ENCODE assay signal across 8 mouse cellular contexts in genomic region chr7:141463824-141464602, GRCm38 (mm10). TPM values are rescaled to one million over a fixed set of nuclear protein-coding genes. Genes with fewer than 3 reads are reported as not detected.
DNase-seq lines count a peak whose midpoint lies in the region; ATAC-seq lines count a peak whose summit lies in the region.

No protein-coding gene starts in this region.

- H3K4me3 ChIP-seq in megakaryocyte, embryonic 14.5 days (replicated peaks), result peak overlapping the region; percentile 86
- H3K4me3 ChIP-seq in heart, embryonic 15.5 days, result peak overlapping the region; percentile 35
- no peak overlapping the region; the same call in 1 of the 2 replicates for H3K4me3 ChIP-seq in midbrain, embryonic 11.5 days (ENCODE audit: low read depth, low read length)

- no peak for ATAC-seq in megakaryocyte, adult 5-6 weeks (ENCODE audit: poor library complexity, severe bottlenecking)
- ATAC-seq in heart, embryonic 15.5 days (replicated peaks; ENCODE audit: insufficient number of reproducible peaks, insufficient read depth, low FRiP score, low read depth), result peak; percentile 15; the same call in 1 of the 2 replicates
- no peak for ATAC-seq in midbrain, embryonic 11.5 days (ENCODE audit: low FRiP score)

- peak overlapping the region; percentile 18; the same call in 1 of the 2 replicates for H3K9ac ChIP-seq in heart, embryonic 15.5 days
- no peak overlapping the region for H3K9ac ChIP-seq in midbrain, embryonic 11.5 days (ENCODE audit: low read length)

- H3K4me1 ChIP-seq in megakaryocyte, embryonic 14.5 days, result peaks cover 92% of the 10 kb centered on the region
- peaks cover 62% of the 10 kb centered on the region for H3K4me1 ChIP-seq in heart, embryonic 15.5 days (replicated peaks)
- peaks cover 25% of the 10 kb centered on the region for H3K4me1 ChIP-seq in midbrain, embryonic 11.5 days (ENCODE audit: control insufficient read depth, insufficient read depth, low read length)

- DNase-seq in kidney, postnatal 36 days, result peak; percentile 78 to 80
- DNase-seq in midbrain, embryonic 11.5 days (ENCODE audit: low spot score, missing footprints), result peak; percentile 84
- no peak for DNase-seq in B cell, adult 2 months
- DNase-seq in left cerebral cortex, adult 9 months (ENCODE audit: low spot score in 2 of 2), result no peak
- DNase-seq in layer of hippocampus, adult 9-11 months, result no peak

- H3K36me3 ChIP-seq in megakaryocyte, embryonic 14.5 days (replicated peaks; ENCODE audit: low read length), result peaks cover 39% of the 10 kb centered on the region
- H3K36me3 ChIP-seq in heart, embryonic 15.5 days, result peaks cover 7% of the 10 kb centered on the region; the same call in 1 of the 2 replicates
- no peaks in the 10 kb centered on the region for H3K36me3 ChIP-seq in midbrain, embryonic 11.5 days (ENCODE audit: control insufficient read depth, insufficient read depth, low read length)

- H3K27me3 ChIP-seq in megakaryocyte, embryonic 14.5 days (replicated peaks), result peaks cover 20% of the 10 kb centered on the region
- peaks cover 43% of the 10 kb centered on the region for H3K27me3 ChIP-seq in heart, embryonic 15.5 days
- peaks cover 71% of the 10 kb centered on the region for H3K27me3 ChIP-seq in midbrain, embryonic 11.5 days (ENCODE audit: control insufficient read depth, insufficient read depth, low read length)

- H3K4me2 ChIP-seq in heart, embryonic 15.5 days, result peak overlapping the region; percentile 59
- H3K4me2 ChIP-seq in midbrain, embryonic 11.5 days, result no peak overlapping the region

- 35% methylated on average over 12 of the region's 12 CpGs for WGBS in heart, embryonic 15.5 days
- WGBS in midbrain, embryonic 11.5 days, result 19% methylated on average over 12 of the region's 12 CpGs

- H3K9me3 ChIP-seq in megakaryocyte, embryonic 14.5 days, result no peaks in the 10 kb centered on the region
- H3K9me3 ChIP-seq in heart, embryonic 15.5 days (replicated peaks), result no peaks in the 10 kb centered on the region
- no peaks in the 10 kb centered on the region for H3K9me3 ChIP-seq in midbrain, embryonic 11.5 days (ENCODE audit: control insufficient read depth, low read length)

- peak overlapping the region; percentile 72 for H3K27ac ChIP-seq in heart, embryonic 15.5 days
- H3K27ac ChIP-seq in midbrain, embryonic 11.5 days (ENCODE audit: low read depth, low read length), result no peak overlapping the region

RNA-seq across cellular contexts. Expression of gene Cracr2b, which starts 3.1 kb away (rescaled TPM):
- 19.4 and 29.4 TPM in 2 replicates for polyA plus RNA-seq in megakaryocyte, embryonic 14.5 days (2012; ENCODE audit: insufficient read depth, low replicate concordance)
- 1.6 and 1.8 TPM in 2 replicates for total RNA-seq in megakaryocyte, adult 5-6 weeks (2015)
- total RNA-seq in megakaryocyte, adult 5-6 weeks (2017), result 1.5 and 2.0 TPM in 2 replicates
- 24.9 and 26.2 TPM in 2 replicates for polyA plus RNA-seq in heart, embryonic 15.5 days (2015; fragmentation: Nextera tagmentation; extraction: Ambion mirVana)
- polyA plus RNA-seq in midbrain, embryonic 11.5 days (2014; fragmentation: Nextera tagmentation; extraction: Ambion mirVana), result 2.7 and 5.3 TPM in 2 replicates

RNA-seq across cellular contexts. Expression of gene Cd151, which starts 3.2 kb away (rescaled TPM):
- 56.1 and 168 TPM in 2 replicates for polyA plus RNA-seq in megakaryocyte, embryonic 14.5 days (2012; ENCODE audit: insufficient read depth, low replicate concordance)
- total RNA-seq in megakaryocyte, adult 5-6 weeks (2015), result 13.3 and 16.8 TPM in 2 replicates
- total RNA-seq in megakaryocyte, adult 5-6 weeks (2017), result 21.6 and 26.4 TPM in 2 replicates
- polyA plus RNA-seq in heart, embryonic 15.5 days (2015; fragmentation: Nextera tagmentation; extraction: Ambion mirVana), result 28.7 and 35.2 TPM in 2 replicates
- 32.5 and 36.6 TPM in 2 replicates for polyA plus RNA-seq in midbrain, embryonic 11.5 days (2014; fragmentation: Nextera tagmentation; extraction: Ambion mirVana)

RNA-seq across cellular contexts. Expression of gene Pnpla2, which starts 9.0 kb away (rescaled TPM):
- 230 and 314 TPM in 2 replicates for polyA plus RNA-seq in megakaryocyte, embryonic 14.5 days (2012; ENCODE audit: insufficient read depth, low replicate concordance)
- 31.2 and 34.5 TPM in 2 replicates for total RNA-seq in megakaryocyte, adult 5-6 weeks (2015)
- total RNA-seq in megakaryocyte, adult 5-6 weeks (2017), result 9.1 and 12.3 TPM in 2 replicates
- polyA plus RNA-seq in heart, embryonic 15.5 days (2015; fragmentation: Nextera tagmentation; extraction: Ambion mirVana), result 56.3 and 57.5 TPM in 2 replicates
- polyA plus RNA-seq in midbrain, embryonic 11.5 days (2014; fragmentation: Nextera tagmentation; extraction: Ambion mirVana), result 12.7 and 14.0 TPM in 2 replicates

RNA-seq across cellular contexts. Expression of gene Polr2l, which starts 10.9 kb away (rescaled TPM):
- 49.6 and 150 TPM in 2 replicates for polyA plus RNA-seq in megakaryocyte, embryonic 14.5 days (2012; ENCODE audit: insufficient read depth, low replicate concordance)
- total RNA-seq in megakaryocyte, adult 5-6 weeks (2015), result 16.6 and 24.0 TPM in 2 replicates
- total RNA-seq in megakaryocyte, adult 5-6 weeks (2017), result 17.9 and 27.6 TPM in 2 replicates
- 59.5 and 63.5 TPM in 2 replicates for polyA plus RNA-seq in heart, embryonic 15.5 days (2015; fragmentation: Nextera tagmentation; extraction: Ambion mirVana)
- polyA plus RNA-seq in midbrain, embryonic 11.5 days (2014; fragmentation: Nextera tagmentation; extraction: Ambion mirVana), result 63.5 and 74.2 TPM in 2 replicates

RNA-seq across cellular contexts. Expression of gene Tspan4, which starts 11.0 kb away (rescaled TPM):
- 53.2 and 54.8 TPM in 2 replicates for polyA plus RNA-seq in megakaryocyte, embryonic 14.5 days (2012; ENCODE audit: insufficient read depth, low replicate concordance)
- 1.4 and 1.5 TPM in 2 replicates for total RNA-seq in megakaryocyte, adult 5-6 weeks (2015)
- 1.9 and 3.3 TPM in 2 replicates for total RNA-seq in megakaryocyte, adult 5-6 weeks (2017)
- polyA plus RNA-seq in heart, embryonic 15.5 days (2015; fragmentation: Nextera tagmentation; extraction: Ambion mirVana), result 48.9 and 62.8 TPM in 2 replicates
- polyA plus RNA-seq in midbrain, embryonic 11.5 days (2014; fragmentation: Nextera tagmentation; extraction: Ambion mirVana), result 26.9 and 28.6 TPM in 2 replicates

Comparison
In these comparisons a context has a peak if more than half of its experiments do, and no peak if none do; other contexts are left out.
1. DNase-seq: peak in kidney, postnatal 36 days (2 of 2) and midbrain, embryonic 11.5 days (single experiment); none in B cell, adult 2 months (0 of 2), left cerebral cortex, adult 9 months (0 of 2) and layer of hippocampus, adult 9-11 months (single experiment).